Mouse (Mus musculus): ENCODE measurements around the gene Nfib. TPM values are rescaled to one million over a fixed set of nuclear protein-coding genes. Genes with fewer than 3 reads are reported as not detected.

Gene Nfib
- polyA plus RNA-seq, 1 experiment from 2014 or later = 58.4 TPM

DNA sequence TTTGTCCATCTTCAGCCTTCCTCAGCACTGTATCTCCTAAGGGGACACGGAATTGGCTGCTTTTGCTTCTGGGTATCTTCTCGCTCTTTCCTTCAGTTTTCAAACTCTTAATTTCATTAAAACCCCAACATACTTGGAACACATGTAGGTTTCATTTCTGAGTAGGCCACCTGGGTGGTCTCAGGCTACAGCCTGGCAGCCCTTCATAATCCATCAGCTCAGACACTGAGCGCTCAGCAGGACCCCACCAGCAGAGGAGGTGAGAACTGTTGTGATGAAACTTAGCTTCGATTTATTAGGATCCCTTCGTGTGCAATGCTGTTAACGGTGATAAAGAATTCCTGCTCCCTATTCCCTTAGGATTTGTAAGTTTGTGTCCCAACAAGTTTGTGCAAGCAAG is 8.4 kb downstream of the Nfib start:
- Histone ChIP-seq H3K9ac (ENCODE audit: low read length) (no peak overlapping the region), H3K27ac (ENCODE audit: low read depth, low read length) (no peak overlapping the region), H3K9me3 (ENCODE audit: control insufficient read depth, low read length) (no peaks in the 10 kb centered on the region), H3K4me2 (ENCODE audit: low read depth, low read length, severe bottlenecking) (no peak overlapping the region), H3K4me3 (ENCODE audit: low read depth, low read length) (no peak overlapping the region), H3K4me1 (replicated peaks; ENCODE audit: control insufficient read depth, insufficient read depth, low read length) (no peaks in the 10 kb centered on the region), H3K36me3 (ENCODE audit: control insufficient read depth, insufficient read depth, low read length) (no peaks in the 10 kb centered on the region), H3K27me3 (ENCODE audit: control insufficient read depth, insufficient read depth, low read length) (no peaks in the 10 kb centered on the region)
- no peak for DNase-seq (ENCODE audit: low spot score)
- 68% methylated on average over 6 of the region's 6 CpGs for WGBS
- no peak for ATAC-seq (replicated peaks; ENCODE audit: low FRiP score)

DNA sequence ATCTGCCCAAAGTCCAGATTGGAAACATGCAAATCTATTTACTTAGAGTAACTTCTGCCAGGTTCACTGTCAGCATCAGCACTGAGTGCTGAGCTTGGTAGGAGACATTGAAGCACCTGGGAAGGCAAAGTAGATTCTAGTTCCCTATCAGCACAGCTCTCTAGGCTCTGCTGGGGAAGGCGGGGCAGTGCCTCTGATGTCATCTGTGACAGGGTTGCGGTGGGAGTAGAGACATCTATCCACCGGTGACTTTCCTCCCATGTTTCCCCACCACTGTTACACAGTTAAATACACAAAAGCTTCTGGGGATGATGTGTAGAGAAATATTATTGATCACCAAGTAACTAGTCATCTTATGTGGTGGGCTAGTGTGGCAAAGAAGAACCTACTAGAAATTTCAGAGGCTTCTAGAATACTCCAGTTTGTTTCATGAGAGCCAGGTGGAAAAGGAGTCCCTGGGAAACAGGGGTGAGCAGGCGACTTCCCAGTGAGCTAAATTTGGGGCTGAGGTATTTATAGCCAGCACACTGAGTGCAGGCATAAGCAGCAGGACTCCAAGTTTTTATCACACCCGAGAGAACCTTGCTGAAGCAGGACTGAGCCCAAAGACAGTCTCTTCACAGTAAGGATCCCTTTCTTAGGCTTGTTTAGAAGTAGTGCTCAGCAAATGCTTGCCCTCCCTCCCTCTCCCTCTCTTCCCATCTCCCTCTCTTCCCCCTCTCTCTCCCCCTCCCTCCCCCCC is 9.6 kb downstream of the Nfib start:
- Histone ChIP-seq H3K4me2 (ENCODE audit: low read depth, low read length, severe bottlenecking) (no peak overlapping the region), H3K9me3 (ENCODE audit: control insufficient read depth, low read length) (no peaks in the 10 kb centered on the region), H3K4me3 (ENCODE audit: low read depth, low read length) (no peak overlapping the region), H3K27ac (ENCODE audit: low read depth, low read length) (no peak overlapping the region), H3K36me3 (ENCODE audit: control insufficient read depth, insufficient read depth, low read length) (no peaks in the 10 kb centered on the region), H3K27me3 (ENCODE audit: control insufficient read depth, insufficient read depth, low read length) (no peaks in the 10 kb centered on the region), H3K9ac (ENCODE audit: low read length) (no peak overlapping the region), H3K4me1 (replicated peaks; ENCODE audit: control insufficient read depth, insufficient read depth, low read length) (no peaks in the 10 kb centered on the region)
- ATAC-seq (replicated peaks; ENCODE audit: low FRiP score) = no peak
- 74% methylated on average over 5 of the region's 5 CpGs for WGBS
- no peak for DNase-seq (ENCODE audit: low spot score)

DNA sequence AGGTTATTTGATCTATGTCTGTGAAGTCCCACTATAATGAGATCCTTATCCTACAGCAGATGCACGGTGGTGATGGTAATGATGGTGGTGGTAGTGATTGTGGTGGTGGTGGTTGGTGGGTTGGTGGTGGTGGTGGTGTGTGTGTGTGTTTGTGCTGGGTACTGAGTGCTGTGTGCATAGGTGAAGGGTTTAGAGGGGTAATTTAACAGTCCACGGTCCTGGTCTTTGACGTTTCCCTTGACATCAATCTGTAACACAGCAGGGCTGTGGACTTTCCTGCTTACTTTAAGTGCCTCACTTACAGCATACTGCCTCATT is 13.6 kb downstream of the Nfib start:
- Histone ChIP-seq H3K9me3 (ENCODE audit: control insufficient read depth, low read length) (no peaks in the 10 kb centered on the region), H3K9ac (ENCODE audit: low read length) (no peak overlapping the region), H3K4me1 (replicated peaks; ENCODE audit: control insufficient read depth, insufficient read depth, low read length) (peaks cover 2% of the 10 kb centered on the region; the same call in 1 of the 2 replicates), H3K4me3 (ENCODE audit: low read depth, low read length) (no peak overlapping the region), H3K36me3 (ENCODE audit: control insufficient read depth, insufficient read depth, low read length) (no peaks in the 10 kb centered on the region), H3K27me3 (ENCODE audit: control insufficient read depth, insufficient read depth, low read length) (no peaks in the 10 kb centered on the region), H3K27ac (ENCODE audit: low read depth, low read length) (no peak overlapping the region), H3K4me2 (ENCODE audit: low read depth, low read length, severe bottlenecking) (no peak overlapping the region)
- WGBS = 76% methylated on average over 3 of the region's 3 CpGs
- ATAC-seq (replicated peaks; ENCODE audit: low FRiP score) (0 out of 2 replicates have a peak, but pooled peaks have one; percentile 10), DNase-seq (ENCODE audit: low spot score) (no peak)

DNA sequence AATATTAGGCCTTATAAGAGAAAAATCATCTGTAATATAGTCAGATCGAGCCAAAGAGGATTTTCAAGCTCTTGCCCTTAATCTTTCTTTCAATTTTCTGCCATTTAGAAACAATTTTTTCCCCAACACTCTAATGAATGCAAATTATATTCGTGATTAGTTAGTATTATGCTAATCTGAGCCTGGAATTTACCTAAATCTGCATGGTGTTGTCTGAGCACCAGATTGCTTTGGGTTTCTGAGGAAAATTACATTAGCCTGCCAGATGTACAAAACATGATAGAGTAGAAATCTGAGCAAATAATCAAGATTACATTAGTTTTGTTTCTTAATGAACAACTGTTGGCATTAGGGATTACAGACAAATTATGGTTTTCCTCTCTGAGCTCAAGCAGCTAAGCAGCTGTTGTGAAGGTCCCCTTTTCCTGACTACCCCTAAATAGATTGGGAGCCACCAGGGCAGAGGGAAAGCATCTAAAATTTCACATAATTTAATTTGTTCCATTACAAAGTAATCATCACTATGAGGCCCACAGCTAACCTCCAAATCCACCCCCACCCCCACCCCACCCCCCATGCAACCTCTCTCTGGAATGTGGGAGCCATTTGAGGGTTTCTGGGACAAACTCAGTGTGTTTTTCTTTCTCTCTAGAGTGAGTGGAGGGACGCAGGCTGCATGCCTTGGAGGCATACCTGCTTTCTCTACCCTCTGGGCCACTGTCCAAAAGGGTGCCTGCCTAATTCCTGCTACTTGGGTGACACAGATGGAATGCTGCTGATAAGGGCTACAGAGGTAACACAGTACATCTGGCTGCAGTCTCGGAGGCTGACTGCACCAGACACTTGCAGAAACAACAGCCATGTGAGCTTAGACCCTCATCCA is 14.2 kb downstream of the Nfib start:
- no peak for DNase-seq (ENCODE audit: low spot score)
- Histone ChIP-seq H3K27ac (ENCODE audit: low read depth, low read length) (no peak overlapping the region; the same call in 1 of the 2 replicates), H3K36me3 (ENCODE audit: control insufficient read depth, insufficient read depth, low read length) (no peaks in the 10 kb centered on the region), H3K4me2 (ENCODE audit: low read depth, low read length, severe bottlenecking) (no peak overlapping the region), H3K27me3 (ENCODE audit: control insufficient read depth, insufficient read depth, low read length) (no peaks in the 10 kb centered on the region), H3K9ac (ENCODE audit: low read length) (no peak overlapping the region), H3K4me3 (ENCODE audit: low read depth, low read length) (no peak overlapping the region), H3K4me1 (replicated peaks; ENCODE audit: control insufficient read depth, insufficient read depth, low read length) (peaks cover 2% of the 10 kb centered on the region; the same call in 1 of the 2 replicates), H3K9me3 (ENCODE audit: control insufficient read depth, low read length) (no peaks in the 10 kb centered on the region)
- 49% methylated on average over 4 of the region's 4 CpGs for WGBS
- peak; percentile 23; the same call in 1 of the 2 replicates for ATAC-seq (replicated peaks; ENCODE audit: low FRiP score)

DNA sequence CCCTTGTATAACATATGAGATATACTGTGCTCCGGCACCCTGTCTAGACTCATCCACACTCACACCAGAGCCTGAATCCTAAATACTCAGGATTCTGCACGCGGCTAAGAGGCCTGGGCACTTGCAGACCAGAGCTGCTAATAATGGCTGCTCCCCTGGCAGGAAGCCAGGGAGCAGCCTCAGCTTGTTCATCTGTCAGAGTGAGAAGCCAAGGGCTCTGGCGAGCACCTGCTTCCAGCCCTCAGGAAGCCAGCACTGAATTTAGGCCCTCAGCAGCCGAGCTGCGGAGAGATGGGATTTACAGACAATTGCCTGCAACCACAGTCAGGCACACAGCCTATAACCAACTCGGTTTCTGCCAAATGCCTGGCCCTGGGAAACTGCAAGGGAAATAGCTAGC is 15.3 kb downstream of the Nfib start:
- 59% methylated on average over 7 of the region's 7 CpGs for WGBS
- peaks cover 2% of the 10 kb centered on the region; the same call in 1 of the 2 replicates for H3K4me1 ChIP-seq (replicated peaks; ENCODE audit: control insufficient read depth, insufficient read depth, low read length)
- H3K4me3 ChIP-seq (ENCODE audit: low read depth, low read length) = no peak overlapping the region
- no peaks in the 10 kb centered on the region for H3K36me3 ChIP-seq (ENCODE audit: control insufficient read depth, insufficient read depth, low read length)
- H3K27me3 ChIP-seq (ENCODE audit: control insufficient read depth, insufficient read depth, low read length) = no peaks in the 10 kb centered on the region
- ATAC-seq (replicated peaks; ENCODE audit: low FRiP score) (peak; percentile 52), DNase-seq (ENCODE audit: low spot score) (peak; percentile 54)
- no peaks in the 10 kb centered on the region for H3K9me3 ChIP-seq (ENCODE audit: control insufficient read depth, low read length)
- H3K9ac ChIP-seq (ENCODE audit: low read length) = no peak overlapping the region
- 0 out of 2 replicates have a peak overlapping the region, but pooled peaks have one; percentile 46 for H3K27ac ChIP-seq (ENCODE audit: low read depth, low read length)
- no peak overlapping the region for H3K4me2 ChIP-seq (ENCODE audit: low read depth, low read length, severe bottlenecking)

DNA sequence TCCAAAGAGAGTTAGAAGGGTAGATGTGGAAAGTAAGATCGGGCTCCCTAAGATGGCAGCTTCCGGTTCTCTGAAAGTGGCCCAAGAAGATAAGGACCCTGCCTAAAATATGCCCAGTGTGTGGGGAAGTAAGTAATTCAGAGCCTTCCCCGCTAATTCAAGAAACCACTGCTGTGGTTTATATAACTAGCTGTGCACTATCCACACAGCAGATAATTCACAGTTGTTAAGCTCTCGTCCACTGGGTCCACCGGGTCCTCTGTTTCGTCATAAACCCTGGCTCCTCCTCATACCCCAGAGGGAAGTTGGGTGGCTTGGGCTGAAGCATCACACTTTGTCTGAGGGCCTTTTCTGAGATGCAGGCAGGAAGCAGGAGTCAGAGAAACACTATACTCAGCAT is 19.5 kb downstream of the Nfib start:
- no peaks in the 10 kb centered on the region for H3K9me3 ChIP-seq (ENCODE audit: control insufficient read depth, low read length)
- H3K36me3 ChIP-seq (ENCODE audit: control insufficient read depth, insufficient read depth, low read length) = no peaks in the 10 kb centered on the region
- H3K27ac ChIP-seq (ENCODE audit: low read depth, low read length) = no peak overlapping the region
- 92% methylated on average over 6 of the region's 6 CpGs for WGBS
- no peak overlapping the region for H3K4me2 ChIP-seq (ENCODE audit: low read depth, low read length, severe bottlenecking)
- H3K27me3 ChIP-seq (ENCODE audit: control insufficient read depth, insufficient read depth, low read length) = no peaks in the 10 kb centered on the region
- DNase-seq (ENCODE audit: low spot score) (no peak), ATAC-seq (replicated peaks; ENCODE audit: low FRiP score) (no peak)
- H3K4me3 ChIP-seq (ENCODE audit: low read depth, low read length) = no peak overlapping the region
- peaks cover 2% of the 10 kb centered on the region; the same call in 1 of the 2 replicates for H3K4me1 ChIP-seq (replicated peaks; ENCODE audit: control insufficient read depth, insufficient read depth, low read length)
- H3K9ac ChIP-seq (ENCODE audit: low read length) = no peak overlapping the region

DNA sequence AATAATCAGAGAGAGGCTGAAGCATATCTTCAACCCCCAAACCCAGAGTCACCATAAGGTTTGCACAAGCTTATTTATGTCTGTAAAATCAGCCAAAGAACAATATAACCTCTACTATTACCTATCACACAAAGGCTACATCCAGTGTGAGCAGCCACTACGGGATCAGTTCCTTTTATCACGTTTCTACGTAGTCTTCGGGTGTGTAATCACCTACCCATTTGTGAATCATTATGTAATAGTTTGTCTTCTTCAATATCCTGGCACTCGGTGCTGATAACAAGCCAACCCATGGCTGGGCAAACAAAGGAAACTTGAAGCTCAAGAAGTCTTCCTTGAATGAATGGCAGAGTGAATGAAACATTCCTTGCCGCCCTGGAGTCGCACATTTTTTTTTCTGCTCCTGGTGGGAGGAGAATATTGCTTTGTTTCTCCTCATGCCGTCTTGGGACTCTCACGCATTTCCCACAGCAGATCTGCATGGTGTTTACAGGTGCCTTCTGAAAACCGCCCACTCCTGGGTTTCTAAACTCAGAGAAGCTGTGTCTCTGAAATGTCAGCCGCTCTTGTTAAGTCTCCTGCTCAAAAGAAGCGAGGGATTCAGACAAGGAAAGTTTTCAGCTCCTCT is 21.3 kb downstream of the Nfib start:
- 77% methylated on average over 12 of the region's 12 CpGs for WGBS
- Histone ChIP-seq H3K4me2 (ENCODE audit: low read depth, low read length, severe bottlenecking) (no peak overlapping the region), H3K36me3 (ENCODE audit: control insufficient read depth, insufficient read depth, low read length) (no peaks in the 10 kb centered on the region), H3K27ac (ENCODE audit: low read depth, low read length) (no peak overlapping the region), H3K4me3 (ENCODE audit: low read depth, low read length) (no peak overlapping the region), H3K9me3 (ENCODE audit: control insufficient read depth, low read length) (no peaks in the 10 kb centered on the region), H3K4me1 (replicated peaks; ENCODE audit: control insufficient read depth, insufficient read depth, low read length) (no peaks in the 10 kb centered on the region), H3K27me3 (ENCODE audit: control insufficient read depth, insufficient read depth, low read length) (no peaks in the 10 kb centered on the region), H3K9ac (ENCODE audit: low read length) (no peak overlapping the region)
- ATAC-seq (replicated peaks; ENCODE audit: low FRiP score) (no peak), DNase-seq (ENCODE audit: low spot score) (no peak)

DNA sequence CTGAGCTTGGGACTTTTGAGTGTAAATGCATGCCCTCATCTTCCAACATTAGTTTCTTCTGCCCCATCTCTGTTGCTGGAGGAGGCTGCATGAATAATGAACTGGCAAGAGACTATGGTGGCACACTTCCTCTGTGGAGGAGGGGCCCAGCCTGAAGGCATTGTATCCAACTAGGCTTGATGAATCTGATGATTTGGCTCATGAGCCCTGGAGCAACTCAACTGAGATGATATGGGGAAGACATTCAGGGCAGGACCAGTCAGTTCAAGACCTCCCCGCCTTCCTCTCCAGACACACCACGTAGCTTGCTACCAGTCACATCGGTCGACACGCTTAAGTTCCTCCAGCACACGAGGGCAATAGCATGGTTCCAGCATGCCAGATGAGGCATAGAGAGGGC is 22.0 kb downstream of the Nfib start:
- WGBS = 95% methylated on average over 6 of the region's 6 CpGs
- no peak overlapping the region for H3K4me3 ChIP-seq (ENCODE audit: low read depth, low read length)
- H3K27ac ChIP-seq (ENCODE audit: low read depth, low read length) = no peak overlapping the region
- no peaks in the 10 kb centered on the region for H3K27me3 ChIP-seq (ENCODE audit: control insufficient read depth, insufficient read depth, low read length)
- DNase-seq (ENCODE audit: low spot score) (no peak), ATAC-seq (replicated peaks; ENCODE audit: low FRiP score) (no peak)
- H3K36me3 ChIP-seq (ENCODE audit: control insufficient read depth, insufficient read depth, low read length) = no peaks in the 10 kb centered on the region
- no peaks in the 10 kb centered on the region for H3K9me3 ChIP-seq (ENCODE audit: control insufficient read depth, low read length)
- H3K4me1 ChIP-seq (replicated peaks; ENCODE audit: control insufficient read depth, insufficient read depth, low read length) = no peaks in the 10 kb centered on the region
- H3K4me2 ChIP-seq (ENCODE audit: low read depth, low read length, severe bottlenecking) = no peak overlapping the region
- no peak overlapping the region for H3K9ac ChIP-seq (ENCODE audit: low read length)
